Mouse (Mus musculus) limb, embryonic 14.5 days (tissue): ENCODE results near the gene Foxn1. TPM values are rescaled to one million over a fixed set of nuclear protein-coding genes. Genes with fewer than 3 reads are reported as not detected.

ENCODE experiments used
- ATAC-seq: fragments of 200-750 bp; cut with Nextera tagmentation; 2 replicates; pipeline ENCODE4 v1.8.0; 2017; ENCODE audit warnings: low read depth, moderate number of reproducible peaks, moderate TSS enrichment; ENCODE audit not compliant: low FRiP score
- DNase-seq: peaks from one replicate; pipeline ENCODE4 v3.0.0-alpha.2; 2015; ENCODE audit warnings: low spot score
- H3K27ac ChIP-seq: fragments of 300-500 bp; sonication (generic); replicated peaks from 2 replicates; pipeline ENCODE4 v1.5.1; 2014; ENCODE audit warnings: low read depth, mild to moderate bottlenecking, low read length, moderate library complexity, mixed read lengths
- H3K27me3 ChIP-seq: fragments of 300-500 bp; sonication (generic); 2 replicates; pipeline ENCODE4 v1.6.1; 2014; ENCODE audit warnings: low read length, mixed read lengths; ENCODE audit not compliant: control insufficient read depth, insufficient read depth
- H3K36me3 ChIP-seq: fragments of 300-500 bp; sonication (generic); 2 replicates; pipeline ENCODE4 v1.6.1; 2014; ENCODE audit warnings: mild to moderate bottlenecking, low read length, moderate library complexity, mixed read lengths; ENCODE audit not compliant: control insufficient read depth, insufficient read depth
- H3K4me1 ChIP-seq: fragments of 300-500 bp; sonication (generic); 2 replicates; pipeline ENCODE4 v1.6.1; 2014; ENCODE audit warnings: antibody characterized with exemption, low read length, mixed read lengths; ENCODE audit not compliant: control insufficient read depth, insufficient read depth
- H3K4me2 ChIP-seq: fragments of 300-500 bp; sonication (generic); replicated peaks from 2 replicates; pipeline ENCODE4 v1.6.1; 2014; ENCODE audit warnings: low read depth, mild to moderate bottlenecking, low read length, moderate library complexity; ENCODE audit not compliant: severe bottlenecking
- H3K4me3 ChIP-seq: fragments of 300-500 bp; sonication (generic); replicated peaks from 2 replicates; pipeline ENCODE4 v1.5.1; 2014; ENCODE audit warnings: low read length
- H3K9ac ChIP-seq: fragments of 300-500 bp; sonication (generic); 2 replicates; pipeline ENCODE4 v1.6.1; 2014; ENCODE audit warnings: mild to moderate bottlenecking, low read depth, low read length, moderate library complexity; ENCODE audit not compliant: severe bottlenecking
- H3K9me3 ChIP-seq: fragments of 300-500 bp; sonication (generic); 2 replicates; pipeline ENCODE4 v1.6.1; 2016; ENCODE audit warnings: low read length; ENCODE audit not compliant: control insufficient read depth
- POLR2A ChIP-seq: fragments of 200-500 bp; IDR thresholded peaks from 2 replicates; pipeline ENCODE4 v1.8.0; 2012; ENCODE audit warnings: inconsistent platforms, mild to moderate bottlenecking, moderate library complexity, borderline replicate concordance; ENCODE audit not compliant: insufficient read depth, insufficient read length; ENCODE audit errors: extremely low read depth
- WGBS: fragments of 180-500 bp; shearing (Covaris S2); extraction: QIAGEN DNeasy Blood & Tissue Kit; methylation state at CpG from one replicate; pipeline ENCODE4 v1.1.7; 2014; 5-methylcytosine and 5-hydroxymethylcytosine counted together
- polyA plus RNA-seq, 2 experiments: library from polyadenylated mRNA; depleted of rRNA in 1 of 2; stranded (reverse) in 1 of 2; unstranded in 1 of 2; fragments of >200 nt; fragmentation: Nextera tagmentation in 1 of 2; extraction: Ambion mirVana in 1 of 2; gene quantifications; 2 replicates each; pipeline versions ENCODE4 v1.2.1 to v1.2.3; 2012 to 2014

The Foxn1 gene
- polyA plus RNA-seq, 2 experiments: 0.96 to 1.9 TPM

DNA sequence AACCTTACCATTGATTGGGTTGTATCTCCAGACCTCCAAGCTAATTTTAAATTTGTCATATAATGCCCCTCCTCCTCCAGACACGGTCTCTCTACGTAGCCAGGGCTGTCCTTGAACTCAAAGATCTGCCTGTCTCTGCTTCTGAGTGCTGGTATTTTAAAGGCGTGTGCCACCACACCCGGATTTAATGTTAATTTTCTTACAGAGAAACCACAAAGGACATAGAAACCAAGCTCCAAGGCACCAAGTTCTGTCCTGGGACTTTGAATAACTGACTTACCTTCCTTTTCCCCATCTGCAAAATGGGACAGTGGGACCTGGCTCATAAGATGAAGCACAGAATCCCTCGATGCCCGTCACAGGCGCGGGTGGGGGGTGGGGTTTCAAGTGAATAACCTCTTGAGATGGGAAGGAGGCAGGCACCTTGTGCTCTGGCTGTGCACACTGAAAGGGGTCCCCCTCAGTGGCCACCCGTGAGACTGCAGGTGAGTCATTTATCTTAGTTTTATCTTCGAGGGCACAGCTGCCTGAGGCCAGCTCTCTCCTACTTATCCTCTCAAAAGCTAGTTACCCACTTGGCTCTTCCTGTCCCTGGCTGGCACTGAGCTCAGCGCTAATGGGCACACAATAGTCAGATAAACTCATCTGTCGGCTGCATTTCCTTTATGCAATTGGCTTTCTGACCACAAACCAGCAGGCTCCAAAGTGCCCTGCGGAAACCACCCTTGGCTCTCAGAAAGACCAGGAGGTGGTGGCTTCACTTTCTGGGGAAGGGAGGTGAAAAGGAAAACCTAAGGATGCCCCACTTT lies 35.0 kb upstream of the Foxn1 start:
- ATAC-seq: no peak
- no peak overlapping the region for H3K9ac ChIP-seq
- H3K36me3 ChIP-seq: no peaks in the 10 kb centered on the region
- H3K27me3 ChIP-seq: no peaks in the 10 kb centered on the region
- no peak overlapping the region for H3K4me3 ChIP-seq
- no peak for DNase-seq
- WGBS: 63% methylated on average over 13 of the region's 13 CpGs
- H3K4me2 ChIP-seq: no peak overlapping the region
- no peaks in the 10 kb centered on the region for H3K4me1 ChIP-seq
- no peak overlapping the region for H3K27ac ChIP-seq
- TF ChIP-seq POLR2A: no peak
- H3K9me3 ChIP-seq: no peaks in the 10 kb centered on the region

DNA sequence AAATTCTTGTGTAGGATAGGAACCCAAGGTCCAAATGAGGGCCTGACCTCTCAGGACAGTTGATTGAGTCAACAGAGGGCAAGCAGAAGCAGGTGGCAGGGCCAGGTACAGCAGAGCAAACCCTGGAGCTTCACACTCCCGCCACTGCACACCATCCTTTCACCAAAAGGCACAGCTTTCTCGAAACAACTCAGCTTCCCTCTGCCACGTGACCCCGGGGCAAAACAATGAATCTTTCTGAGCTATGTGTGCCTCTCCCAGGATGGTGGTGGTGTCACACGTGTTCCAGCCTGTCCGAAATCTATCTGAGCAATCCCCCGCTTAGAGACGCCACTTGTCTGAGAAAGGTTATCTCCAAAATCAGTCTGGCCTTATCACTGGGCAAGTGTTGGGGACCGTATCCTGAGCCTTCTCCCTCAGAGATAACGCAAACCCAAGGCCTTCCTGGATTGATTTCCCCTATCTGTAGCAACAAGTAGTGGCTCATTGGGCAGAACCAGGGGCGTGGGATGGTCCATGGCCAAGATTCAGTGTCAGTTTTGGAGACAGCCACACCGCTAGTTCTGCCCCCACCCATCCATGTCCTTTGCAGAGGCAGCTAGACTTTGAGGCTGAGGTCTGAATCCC lies 34.0 kb upstream of the Foxn1 start:
- Histone ChIP-seq H3K4me1 (no peaks in the 10 kb centered on the region), H3K9ac (no peak overlapping the region), H3K36me3 (no peaks in the 10 kb centered on the region), H3K4me2 (no peak overlapping the region), H3K9me3 (no peaks in the 10 kb centered on the region), H3K27me3 (no peaks in the 10 kb centered on the region), H3K27ac (no peak overlapping the region), H3K4me3 (no peak overlapping the region)
- DNase-seq (no peak), ATAC-seq (no peak)
- WGBS: 68% methylated on average over 12 of the region's 12 CpGs
- TF ChIP-seq POLR2A: no peak

DNA sequence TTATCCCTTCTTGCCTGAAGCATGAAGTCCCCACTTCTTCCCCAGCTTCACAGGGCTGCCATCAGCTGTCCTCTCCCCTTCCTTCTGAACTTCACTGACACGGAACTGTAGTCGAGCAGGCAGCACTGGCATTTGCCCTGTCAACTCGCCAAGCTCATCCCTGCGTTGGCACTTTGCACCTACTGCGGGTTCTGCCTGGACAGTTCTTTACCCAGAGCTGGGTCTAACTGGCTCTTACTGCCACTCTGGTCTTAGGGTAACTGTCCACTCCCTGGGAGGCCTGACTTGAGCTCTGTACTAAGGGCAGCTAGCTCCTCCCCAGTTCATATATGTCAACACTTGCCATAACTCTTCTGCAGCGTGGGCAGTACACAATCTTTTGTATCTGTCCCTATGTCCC lies 30.5 kb upstream of the Foxn1 start:
- WGBS: 82% methylated on average over 6 of the region's 6 CpGs
- ATAC-seq: no peak

GRCm38 (mm10) chr11:78412861-78413260 lies 26.5 kb upstream of the Foxn1 start:
- no peak overlapping the region for H3K27ac ChIP-seq
- no peak overlapping the region for H3K4me3 ChIP-seq
- no peaks in the 10 kb centered on the region for H3K4me1 ChIP-seq
- ATAC-seq (no peak), DNase-seq (no peak)
- TF ChIP-seq POLR2A: no peak
- no peaks in the 10 kb centered on the region for H3K9me3 ChIP-seq
- no peaks in the 10 kb centered on the region for H3K36me3 ChIP-seq
- H3K9ac ChIP-seq: no peak overlapping the region
- 71% methylated on average over 6 of the region's 6 CpGs for WGBS
- no peak overlapping the region for H3K4me2 ChIP-seq
- no peaks in the 10 kb centered on the region for H3K27me3 ChIP-seq

More for the DNA sequence above, 30.5 kb upstream of the Foxn1 start:
- Histone ChIP-seq H3K9me3 (no peaks in the 10 kb centered on the region), H3K27ac (no peak overlapping the region), H3K4me1 (no peaks in the 10 kb centered on the region), H3K4me2 (no peak overlapping the region), H3K9ac (no peak overlapping the region), H3K4me3 (no peak overlapping the region), H3K27me3 (no peaks in the 10 kb centered on the region), H3K36me3 (no peaks in the 10 kb centered on the region)
- TF ChIP-seq POLR2A: no peak
- DNase-seq: no peak

GRCm38 (mm10) chr11:78412324-78412850 lies 26.0 kb upstream of the Foxn1 start:
- Histone ChIP-seq H3K36me3 (no peaks in the 10 kb centered on the region), H3K27me3 (no peaks in the 10 kb centered on the region), H3K4me1 (no peaks in the 10 kb centered on the region), H3K4me2 (no peak overlapping the region), H3K4me3 (no peak overlapping the region), H3K9me3 (no peaks in the 10 kb centered on the region), H3K9ac (no peak overlapping the region), H3K27ac (no peak overlapping the region)
- ATAC-seq (no peak), DNase-seq (no peak)
- no peak for TF ChIP-seq POLR2A
- 73% methylated on average over 6 of the region's 6 CpGs for WGBS
